Mouse (Mus musculus): ENCODE measurements at regions not wholly inside any gene's neighbourhood (a gene's known extent, or its start where the extent isn't known, plus 50 kb on each side); places are given as distances from the start of the nearest gene placed in this dataset.

- no peak for DNase-seq
These were observed 176.1 kb upstream of the Sash1 start for GRCm38 (mm10) chr10:9061979-9062378.

GRCm38 (mm10) chr10:9055274-9055673, 169.4 kb upstream of the Sash1 start:
- DNase-seq: no peak

- DNase-seq: peak; percentile 49
These were observed 167.5 kb upstream of the Sash1 start for GRCm38 (mm10) chr10:9053371-9053770.

DNA sequence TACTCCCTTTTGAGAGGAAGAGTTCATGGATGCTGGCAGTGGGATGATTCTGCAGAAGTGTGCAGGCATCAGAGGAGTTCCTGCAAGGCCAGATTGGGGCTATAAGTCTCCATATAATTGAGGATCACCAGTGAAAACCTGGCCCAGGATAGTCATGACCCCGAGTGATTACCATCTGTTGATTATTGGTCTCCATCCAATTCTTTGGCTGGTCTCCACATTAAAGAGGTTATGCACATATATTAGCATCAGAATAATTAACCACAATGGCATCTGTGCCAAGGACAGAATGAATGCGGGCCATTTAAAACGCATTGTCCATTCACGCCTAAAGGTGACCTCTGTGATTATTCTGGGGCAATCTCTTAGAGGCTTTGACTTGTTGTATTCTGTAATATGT, 161.5 kb upstream of the Sash1 start:
- DNase-seq: no peak

DNA sequence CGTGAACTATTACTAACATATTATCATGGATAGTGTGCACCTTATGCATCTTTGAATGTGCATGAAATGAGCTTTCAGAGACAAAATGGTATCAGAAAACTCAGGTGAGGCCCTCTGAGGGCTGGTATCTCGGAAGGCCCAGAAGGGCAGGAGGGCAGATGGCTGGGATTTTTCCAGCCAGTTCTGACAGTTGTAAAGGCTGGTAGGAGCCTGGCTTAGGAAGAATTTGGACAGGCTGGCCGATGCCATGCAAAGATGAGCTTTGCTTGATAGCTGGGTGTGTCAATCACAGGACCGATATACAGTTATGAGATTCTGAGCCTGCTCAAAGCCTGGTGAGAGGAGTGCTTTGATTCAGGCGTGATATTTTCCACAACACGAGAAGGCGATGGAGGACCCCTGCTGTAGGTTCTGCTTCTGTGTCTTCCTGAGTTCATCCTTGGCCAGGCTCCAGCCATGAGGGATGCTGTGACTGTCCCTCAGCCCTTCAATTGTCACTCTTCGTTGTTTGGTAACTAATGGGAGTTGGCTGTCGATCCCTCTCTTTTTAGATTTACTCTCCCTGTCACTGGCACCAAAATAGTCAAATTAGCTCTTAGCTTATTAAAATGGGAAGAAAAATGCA, 159.0 kb upstream of the Sash1 start:
- DNase-seq: no peak

DNA sequence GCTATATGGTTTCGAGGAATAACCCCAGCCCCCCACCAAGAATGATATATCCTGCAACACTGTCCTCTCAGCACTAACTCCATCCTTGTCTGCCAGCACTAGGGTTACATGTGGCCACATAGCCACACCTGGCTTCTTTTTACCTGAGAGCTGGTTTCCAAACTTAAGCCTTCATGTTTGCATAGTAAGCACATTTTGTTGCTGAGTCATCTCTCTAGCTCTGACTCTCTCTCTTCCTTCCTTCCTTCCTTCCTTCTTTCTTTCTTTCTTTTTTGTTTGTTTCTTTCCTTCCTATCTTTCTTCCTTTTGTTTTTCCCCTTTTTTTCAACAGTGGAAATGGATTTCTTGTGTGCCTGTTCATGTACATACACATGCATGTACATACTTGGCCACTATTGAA, 157.6 kb upstream of the Sash1 start:
- no peak for DNase-seq

DNA sequence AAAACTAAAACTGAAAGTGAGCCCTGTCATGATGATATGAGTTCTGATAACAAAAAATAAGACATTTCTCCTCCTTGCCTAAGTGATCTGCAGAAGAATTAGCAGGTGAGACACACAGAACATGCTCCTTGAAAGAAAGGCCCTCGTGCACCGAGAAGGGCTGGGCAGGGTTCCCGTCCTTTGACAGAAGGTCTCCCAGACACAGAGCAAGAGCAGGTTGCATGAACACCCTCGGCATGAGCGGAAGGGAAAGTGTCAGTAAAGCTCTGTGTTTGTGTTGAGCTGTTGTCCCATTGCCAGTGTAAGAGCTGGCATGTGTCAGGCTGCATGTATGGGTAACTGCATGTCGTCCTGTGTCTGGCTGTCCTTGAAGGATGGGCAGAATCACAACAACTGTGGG, 144.6 kb upstream of the Sash1 start:
- no peak for DNase-seq

GRCm38 (mm10) chr10:9029506-9029905, 143.6 kb upstream of the Sash1 start:
- no peak for DNase-seq

- peak; percentile 17 for DNase-seq
These were observed 141.4 kb upstream of the Sash1 start for GRCm38 (mm10) chr10:9027070-9027807.

- no peak for DNase-seq
These were observed 129.1 kb upstream of the Sash1 start for GRCm38 (mm10) chr10:9014810-9015505.

GRCm38 (mm10) chr10:9013549-9013925, 127.7 kb upstream of the Sash1 start:
- DNase-seq: no peak

DNA sequence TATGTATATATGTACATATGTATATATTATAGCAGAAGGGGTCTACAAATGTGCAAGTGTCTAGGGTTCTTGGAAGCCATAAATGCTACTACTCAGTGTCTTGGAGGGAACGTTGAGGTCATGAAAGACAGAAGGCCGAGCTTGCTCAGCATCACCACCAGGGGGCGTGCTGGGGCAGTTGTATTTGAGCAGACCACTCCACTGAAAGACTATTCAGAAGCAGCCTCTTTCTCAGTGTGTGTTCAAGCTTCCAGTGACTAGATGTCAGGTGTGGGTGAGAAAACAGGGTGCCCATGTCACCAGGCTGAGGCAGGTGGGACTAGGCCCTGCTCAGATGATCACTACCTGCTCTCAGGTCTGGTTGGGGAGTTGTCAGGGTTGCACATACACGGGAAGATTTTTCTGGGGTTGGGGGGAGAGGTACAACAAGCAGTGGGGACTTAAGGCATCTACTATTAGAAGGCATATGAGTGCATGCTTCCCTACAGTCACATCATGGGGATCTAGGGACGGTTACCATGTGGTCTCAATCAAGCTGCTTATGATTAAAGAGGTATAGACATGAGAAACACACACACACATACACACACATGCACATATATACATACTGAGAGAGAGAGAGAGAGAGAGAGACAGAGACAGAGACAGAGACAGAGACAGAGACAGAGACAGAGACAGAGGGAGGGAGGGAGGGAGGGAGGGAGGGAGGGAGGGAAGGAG, 127.1 kb upstream of the Sash1 start:
- DNase-seq: peak; percentile 81

DNA sequence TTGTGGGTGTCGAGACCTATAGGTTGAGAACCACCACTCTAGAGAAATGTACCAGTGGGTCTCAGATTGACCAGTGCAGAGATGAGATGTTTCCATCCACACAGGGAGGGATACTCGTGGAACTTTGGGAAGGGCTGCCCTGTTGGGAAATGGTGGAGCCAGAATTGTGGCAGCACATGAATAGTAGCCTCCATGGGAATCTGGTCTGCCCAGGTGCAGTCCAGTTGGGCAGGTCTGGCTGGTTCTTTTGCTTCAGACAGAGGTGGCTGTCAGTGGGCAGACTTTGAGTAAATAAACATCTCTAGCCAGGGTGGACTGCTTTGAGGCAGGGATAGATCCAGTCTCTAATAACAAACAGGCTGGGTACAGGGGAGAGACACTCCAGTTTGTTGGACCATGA, 126.0 kb upstream of the Sash1 start:
- peak; percentile 11 for DNase-seq

DNA sequence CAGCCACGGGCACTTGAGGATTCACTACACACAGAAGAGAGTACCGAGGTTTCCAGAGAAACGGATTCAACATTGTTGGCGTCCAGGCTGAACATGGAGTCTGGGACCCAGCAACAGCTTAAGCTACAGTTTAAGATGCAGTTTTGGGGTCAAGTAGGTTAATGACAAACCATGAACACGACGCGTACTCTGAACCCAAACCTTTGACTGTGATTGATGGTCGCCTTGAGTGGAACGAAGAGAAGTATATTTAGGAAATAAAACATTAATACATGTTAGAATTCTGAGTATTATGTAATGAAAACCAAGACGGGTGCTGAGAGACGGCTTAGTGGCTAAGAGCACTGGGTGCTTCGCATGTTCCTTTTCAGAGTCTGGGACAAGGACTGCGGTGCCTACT, 124.3 kb upstream of the Sash1 start:
- DNase-seq: no peak

- DNase-seq: peak; percentile 53
These were observed 119.5 kb upstream of the Sash1 start for GRCm38 (mm10) chr10:9005140-9005909.

- DNase-seq: peak; percentile 9
These were observed 116.4 kb upstream of the Sash1 start for GRCm38 (mm10) chr10:9002261-9002660.

DNA sequence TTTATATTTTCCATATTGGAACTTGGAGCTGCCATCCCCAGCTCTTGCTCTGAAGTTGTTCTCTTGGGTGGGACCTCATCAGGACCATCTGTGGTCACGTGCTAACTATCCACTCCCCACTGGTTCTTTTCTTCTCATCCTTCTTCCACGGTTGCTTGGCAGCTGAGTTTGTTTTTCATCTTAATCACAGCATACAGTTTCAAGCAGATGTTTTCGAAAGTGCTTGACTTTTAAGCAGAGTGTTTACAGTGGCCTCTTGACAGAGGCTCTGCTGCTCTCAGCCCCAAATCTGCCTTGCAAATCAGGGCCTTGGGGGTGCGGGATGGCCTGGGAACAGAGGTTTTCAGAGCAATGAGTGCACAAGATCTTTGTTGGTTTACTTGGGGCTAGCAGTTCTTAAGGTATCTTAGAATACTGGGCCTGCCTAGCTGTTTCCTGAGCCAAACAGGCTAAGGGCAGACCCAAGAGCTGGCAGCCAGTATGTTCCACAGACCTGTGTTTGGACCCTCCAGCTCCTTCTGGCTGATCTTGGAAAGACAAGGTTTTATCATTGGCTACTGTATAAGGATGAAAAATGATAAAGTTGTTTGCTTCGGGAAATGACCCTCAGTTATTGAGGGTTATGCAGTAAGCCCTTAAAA, 113.0 kb upstream of the Sash1 start:
- peak; percentile 87 for DNase-seq

DNA sequence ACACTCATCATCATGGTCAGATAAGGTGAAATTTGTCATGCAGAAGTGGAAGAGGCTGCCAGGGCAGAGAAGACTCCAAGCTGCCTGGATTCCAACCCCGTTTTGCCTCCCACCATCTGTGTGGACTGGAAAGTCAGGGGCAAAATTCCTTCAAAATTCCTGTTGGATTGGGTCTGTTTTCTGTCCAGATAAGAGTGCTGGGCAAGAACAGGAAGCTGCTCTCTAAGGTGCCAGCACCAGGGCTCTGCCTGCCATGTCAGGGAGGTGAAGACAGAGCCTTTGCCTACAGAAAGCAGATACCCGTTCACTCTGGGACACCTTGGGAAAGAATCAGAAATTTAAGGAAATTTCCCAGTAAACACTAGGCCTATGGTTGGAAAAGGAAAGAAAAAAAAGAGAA, 112.5 kb upstream of the Sash1 start:
- DNase-seq: no peak

DNA sequence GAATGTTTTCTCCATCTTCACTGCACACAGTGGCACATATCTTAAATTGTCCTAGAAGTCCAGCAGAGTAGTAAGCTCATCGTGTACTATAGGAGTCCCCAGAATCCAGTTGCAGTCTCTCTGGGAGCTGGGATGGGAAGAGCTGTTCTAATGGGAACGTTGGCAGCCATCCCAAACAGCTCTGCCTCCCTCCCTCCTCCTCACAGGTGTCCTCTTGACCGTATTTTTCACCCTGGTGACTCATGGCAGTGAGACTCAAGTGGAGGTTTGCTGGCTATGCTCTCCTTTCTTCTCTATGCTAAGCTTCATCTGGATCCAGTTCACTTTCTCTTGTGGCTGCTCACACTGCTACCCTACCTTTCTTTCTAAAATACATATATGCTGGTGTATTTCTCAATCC, 109.2 kb upstream of the Sash1 start:
- peak; percentile 64 for DNase-seq

DNA sequence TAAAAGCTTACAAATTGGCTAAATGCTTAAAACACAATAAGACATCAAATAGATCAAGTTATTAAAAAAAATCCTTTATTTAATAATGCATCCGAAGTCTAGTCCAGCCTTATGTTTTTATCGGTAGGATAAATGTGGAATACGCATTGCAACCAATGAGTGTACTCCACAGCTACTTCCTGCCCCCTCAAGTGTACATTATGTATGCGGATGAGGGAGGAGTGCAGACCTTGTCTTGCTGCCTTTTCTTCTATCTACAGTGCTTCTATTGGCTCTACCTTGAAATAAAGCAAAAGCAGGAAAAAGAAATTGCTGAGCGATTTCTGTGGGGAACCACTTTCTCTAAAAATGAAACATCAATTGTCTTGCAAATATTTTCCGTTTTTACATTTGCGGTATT, 100.5 kb upstream of the Sash1 start:
- DNase-seq: no peak

DNA sequence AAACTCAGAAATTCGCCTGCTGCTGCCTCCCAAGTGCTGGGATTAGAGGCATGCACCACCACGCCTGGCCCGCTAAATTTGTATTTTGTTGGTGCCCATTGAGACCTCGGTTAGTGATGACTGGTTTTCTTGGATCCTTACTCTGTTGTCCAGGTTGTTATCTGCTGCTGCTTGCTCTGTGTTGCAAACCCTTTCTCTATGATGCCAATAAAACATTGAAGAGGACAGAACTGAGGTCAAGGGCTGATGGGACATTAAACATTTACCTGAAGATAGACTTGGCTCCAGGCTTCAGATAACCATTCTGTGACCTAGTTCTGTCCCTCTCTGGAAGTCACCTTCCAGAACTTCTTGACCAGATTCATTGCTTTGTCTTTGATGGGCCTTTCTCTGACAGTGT, 97.5 kb upstream of the Sash1 start:
- DNase-seq: no peak

DNA sequence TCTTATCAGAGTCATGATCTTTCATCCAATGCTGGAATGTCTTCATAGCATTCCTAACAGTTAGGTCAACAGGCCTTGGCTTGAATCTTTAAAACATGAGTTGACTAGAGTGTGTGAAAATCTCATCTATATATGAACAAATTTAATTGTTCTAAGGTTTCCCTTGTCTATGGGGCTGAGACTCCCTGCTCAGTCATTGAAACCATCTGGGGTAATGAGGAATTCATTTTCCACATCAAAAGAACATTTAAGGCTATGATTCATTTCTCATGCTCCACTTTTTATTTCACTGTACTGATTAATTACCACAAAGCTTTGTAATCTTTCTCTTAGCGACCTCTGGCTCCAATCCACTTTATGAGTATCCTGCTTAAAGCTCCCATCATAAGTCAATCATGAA, 94.7 kb upstream of the Sash1 start:
- no peak for DNase-seq
